Mouse (Mus musculus) brain, adult 2 months (tissue): ENCODE results near the gene Olfr688.

Source experiments
- DNase-seq: peaks from one replicate; pipeline ENCODE4 v3.0.0; 2011; ENCODE audit warnings: low read depth, low spot score

Gene Olfr688

DNA sequence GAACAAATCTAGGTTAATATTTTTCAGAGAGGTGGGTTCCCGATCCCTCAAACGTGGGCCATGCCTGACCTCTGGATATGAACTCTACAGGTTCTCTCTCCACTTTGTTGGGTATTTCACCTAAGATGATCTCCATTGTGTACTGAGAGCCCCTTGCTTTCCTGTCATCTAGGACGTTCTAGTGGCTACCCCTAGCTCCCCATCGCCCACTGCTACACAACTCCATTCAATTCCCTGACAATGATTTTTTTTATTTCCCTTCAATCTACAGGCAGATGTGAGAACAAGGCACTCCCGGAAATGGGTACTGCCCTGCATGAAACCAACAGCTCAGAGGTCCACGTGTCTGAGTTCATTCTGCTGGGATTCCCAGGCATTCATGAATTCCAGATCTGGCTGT lies at the start of gene Olfr688:
Olfr688 (plus strand) TSS at position 301 of the 400 bp plus-strand sequence.
- DNase-seq, result no peak

DNA sequence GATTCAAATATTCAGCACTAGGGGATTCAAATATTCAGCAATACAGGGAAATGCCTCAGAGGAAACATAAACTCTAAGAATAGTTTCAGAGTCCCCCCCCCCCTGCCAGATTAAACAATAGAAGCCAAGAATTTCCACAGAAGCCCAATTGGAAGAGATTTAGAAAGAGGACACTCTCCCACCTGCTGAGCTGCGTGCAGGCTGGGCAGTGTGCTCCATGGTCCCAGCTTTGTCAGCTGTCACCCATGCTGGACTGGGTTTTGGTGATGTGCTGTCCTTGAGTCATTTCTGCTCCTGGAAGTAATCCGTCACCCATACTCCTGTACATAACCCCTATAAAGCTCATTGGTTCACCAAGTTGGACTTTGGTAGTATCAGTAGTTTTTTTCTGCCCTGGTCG lies 40.2 kb upstream of the Olfr688 start:
- no peak for DNase-seq

DNA sequence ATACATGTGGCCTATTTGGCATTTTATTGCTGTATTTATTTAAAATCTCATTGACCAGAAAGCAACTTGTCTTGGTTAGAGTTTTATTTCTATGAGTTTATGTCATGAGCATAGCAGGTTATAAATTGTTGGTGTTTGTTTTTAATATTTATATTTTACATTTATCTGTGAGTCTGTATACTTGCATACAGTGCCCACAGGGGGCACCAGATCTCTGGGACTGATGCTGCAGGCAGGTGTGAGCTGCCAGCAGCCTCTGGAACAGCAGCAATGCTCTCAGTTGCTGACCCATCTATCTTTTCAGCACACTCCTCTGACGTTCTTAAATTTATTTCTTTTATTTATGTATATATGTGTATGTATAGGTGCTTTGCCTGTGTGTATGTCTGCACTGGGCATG lies 39.7 kb upstream of the Olfr688 start:
- DNase-seq, result peak; percentile 2

DNA sequence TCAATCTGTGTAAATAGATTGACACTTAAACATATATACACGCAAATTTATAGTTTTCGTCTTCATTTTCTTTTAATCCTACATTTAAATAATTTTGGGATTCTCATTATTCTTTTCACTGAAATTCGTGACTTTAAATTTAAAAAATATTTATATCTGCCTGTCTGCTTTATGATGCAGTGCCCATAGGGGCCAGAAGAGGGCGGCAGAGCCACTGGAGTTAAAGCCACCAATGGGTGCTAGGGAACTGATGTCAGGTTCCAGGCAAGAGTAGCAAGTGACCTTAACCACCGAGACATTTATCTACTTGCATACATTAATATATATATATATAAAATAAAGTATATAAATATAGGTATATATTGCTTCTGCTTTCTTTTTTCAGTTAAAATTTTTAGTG lies 31.2 kb upstream of the Olfr688 start:
- DNase-seq, result no peak

DNA sequence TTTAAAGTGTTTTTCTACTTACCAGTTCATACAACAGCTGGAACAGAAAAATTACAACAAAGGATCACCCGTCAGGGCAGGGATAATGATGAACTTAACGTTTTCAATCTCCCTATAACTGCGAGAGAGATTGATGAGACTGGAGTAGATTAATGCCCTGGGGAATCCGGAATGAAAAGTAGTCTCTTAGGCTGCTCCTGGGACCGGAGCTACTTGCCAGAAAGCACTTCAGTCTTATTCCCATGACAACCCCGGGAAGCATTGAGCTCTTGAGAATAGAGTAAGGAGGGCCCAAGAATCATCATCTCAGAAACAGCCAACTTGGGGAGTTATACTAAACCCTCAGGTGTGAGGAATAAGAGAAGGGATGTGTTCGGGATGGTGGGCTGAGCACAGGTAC lies 15.5 kb upstream of the Olfr688 start:
- DNase-seq, result no peak

DNA sequence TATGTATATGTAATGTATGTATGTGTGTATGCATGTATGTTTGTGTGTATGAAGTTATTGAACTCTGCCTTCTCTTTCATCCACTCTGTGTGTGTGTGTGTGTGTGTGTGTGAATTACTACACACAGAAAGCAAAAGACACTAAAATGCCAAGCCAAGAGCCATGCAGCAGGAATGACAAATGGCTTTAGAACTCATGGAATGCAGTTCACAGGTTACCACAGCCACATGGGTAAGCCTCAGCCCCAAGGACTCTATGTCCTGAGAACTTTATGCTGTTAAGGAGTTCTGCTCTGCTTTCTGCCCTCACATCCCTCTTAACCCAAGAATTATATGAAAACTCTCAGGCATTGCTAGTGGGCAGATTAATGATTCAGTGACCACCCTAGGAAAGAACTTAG lies 2.2 kb downstream of the Olfr688 start:
- DNase-seq, result no peak

DNA sequence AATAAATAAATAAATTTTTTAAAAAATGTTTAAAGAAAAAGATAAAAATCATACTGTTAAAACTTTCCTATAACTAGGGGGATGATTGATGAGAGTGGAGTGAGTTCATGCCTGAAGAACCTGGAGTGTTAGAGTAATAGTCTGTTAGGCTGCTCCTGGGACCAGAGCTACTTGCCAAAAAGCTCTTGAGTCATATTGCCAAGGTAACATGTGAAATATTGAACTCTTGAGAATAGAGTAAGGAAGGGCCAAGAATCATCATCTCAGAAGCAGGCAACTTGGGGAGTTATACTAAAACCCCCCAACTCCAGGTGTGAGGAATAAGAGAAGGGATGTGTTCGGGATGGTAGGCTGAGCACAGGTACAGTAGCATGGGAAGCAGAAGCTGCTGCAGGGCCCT lies 23.0 kb downstream of the Olfr688 start, which contains the start of gene Olfr689:
Olfr689 (plus strand) TSS at position 301 of the 400 bp plus-strand sequence.
- DNase-seq, result no peak

DNA sequence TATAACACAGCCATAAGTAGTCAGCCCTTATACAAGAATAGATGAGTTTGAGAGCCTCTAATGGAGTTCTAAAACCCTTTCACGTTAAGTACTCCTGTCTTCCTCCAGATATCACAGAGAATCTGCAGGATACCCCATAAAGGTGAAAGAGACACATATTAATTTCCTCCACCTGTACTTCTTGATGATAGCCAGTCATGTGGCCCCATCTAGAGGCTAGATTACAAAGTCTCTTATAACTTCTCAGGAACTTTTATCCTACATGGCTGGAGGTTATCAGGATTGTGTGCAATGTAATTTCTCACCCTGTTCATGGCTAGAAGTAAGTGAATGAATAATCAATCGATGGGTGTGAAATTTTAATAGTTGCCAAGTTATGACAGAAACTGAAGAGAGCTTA lies 37.4 kb downstream of the Olfr688 start:
- no peak for DNase-seq

DNA sequence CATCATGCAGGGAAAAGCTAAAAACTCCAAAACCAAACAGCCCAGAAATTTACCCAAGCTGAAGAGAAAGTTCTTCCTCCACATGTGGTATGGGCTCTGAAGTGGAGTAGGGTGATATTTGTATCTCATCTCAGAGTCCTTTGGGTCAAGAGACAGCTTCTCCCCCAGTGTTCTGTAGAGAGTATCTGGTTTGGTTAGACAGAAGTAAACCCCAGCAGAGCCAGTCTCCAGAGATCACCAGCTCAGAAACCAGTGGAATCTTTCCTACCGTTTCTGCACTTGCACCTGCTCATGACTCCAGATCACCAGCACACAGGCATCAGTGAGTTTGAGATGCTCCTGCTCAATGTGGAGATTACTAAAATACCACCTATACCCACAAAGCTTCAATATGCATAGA lies 46.1 kb downstream of the Olfr688 start, which contains the start of gene Olfr690:
Olfr690 (minus strand) TSS at position 101 of the 400 bp plus-strand sequence.
- DNase-seq, result no peak
